Mouse (Mus musculus) liver, postnatal 0 days (tissue): Measurements from ENCODE around the gene Tmem82.

Source experiments
- CTCF ChIP-seq: sonication (generic); IDR thresholded peaks from 2 replicates; pipeline ENCODE4 v1.5.1; 2016; ENCODE audit warnings: antibody characterized with exemption, low read depth
- EP300 ChIP-seq: IDR thresholded peaks from 2 replicates; pipeline ENCODE4 v1.6.1; 2016; ENCODE audit warnings: antibody characterized with exemption, low read depth, mild to moderate bottlenecking

- TF ChIP-seq CTCF (no peak), EP300 (no peak)
These were observed 22.9 kb upstream of the Tmem82 start for GRCm38 (mm10) chr4:141641353-141641771.
